Mouse (Mus musculus) retina, postnatal 1 day (tissue): Measurements from ENCODE around the gene Efcab5.
A peak's percentile ranks its signal among the peaks of the same experiment; 100 is the strongest.
"Not testable (repeated sequence)": the region's sequence is repeated elsewhere in the genome, so short reads cannot be mapped to it uniquely, and the experiment has no call there.

Experiments used
- DNase-seq: peaks from one replicate; pipeline ENCODE4 v3.0.0-alpha.2; 2012

Efcab5 gene

DNA sequence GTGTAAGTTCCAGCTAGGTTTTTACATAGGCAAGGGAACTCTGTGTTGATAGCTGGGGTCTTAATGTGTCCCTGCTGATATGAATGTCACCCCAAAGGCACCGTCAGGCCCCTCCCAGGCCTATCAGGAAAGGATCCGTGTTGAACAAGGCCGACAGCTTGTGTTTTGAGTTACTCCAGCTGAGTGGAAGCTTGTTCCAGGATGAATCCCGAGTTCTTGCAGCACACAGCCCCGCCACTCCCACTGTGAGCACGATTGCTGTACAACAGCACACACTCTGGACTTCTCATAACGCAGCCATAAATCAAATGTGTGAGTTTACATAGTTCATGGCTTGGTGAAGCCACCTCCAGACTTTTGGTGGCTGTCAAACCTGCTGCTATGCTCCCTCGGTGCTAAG lies 94.6 kb downstream of the Efcab5 start:
- DNase-seq, result no peak

- peak; percentile 72 for DNase-seq
Observed at GRCm38 (mm10) chr11:77093208-77093607, 95.6 kb downstream of the Efcab5 start.

GRCm38 (mm10) chr11:77089162-77089561 lies 99.6 kb downstream of the Efcab5 start:
- no peak for DNase-seq

- DNase-seq, result no peak
Observed at GRCm38 (mm10) chr11:77087004-77087403, 101.8 kb downstream of the Efcab5 start.

DNA sequence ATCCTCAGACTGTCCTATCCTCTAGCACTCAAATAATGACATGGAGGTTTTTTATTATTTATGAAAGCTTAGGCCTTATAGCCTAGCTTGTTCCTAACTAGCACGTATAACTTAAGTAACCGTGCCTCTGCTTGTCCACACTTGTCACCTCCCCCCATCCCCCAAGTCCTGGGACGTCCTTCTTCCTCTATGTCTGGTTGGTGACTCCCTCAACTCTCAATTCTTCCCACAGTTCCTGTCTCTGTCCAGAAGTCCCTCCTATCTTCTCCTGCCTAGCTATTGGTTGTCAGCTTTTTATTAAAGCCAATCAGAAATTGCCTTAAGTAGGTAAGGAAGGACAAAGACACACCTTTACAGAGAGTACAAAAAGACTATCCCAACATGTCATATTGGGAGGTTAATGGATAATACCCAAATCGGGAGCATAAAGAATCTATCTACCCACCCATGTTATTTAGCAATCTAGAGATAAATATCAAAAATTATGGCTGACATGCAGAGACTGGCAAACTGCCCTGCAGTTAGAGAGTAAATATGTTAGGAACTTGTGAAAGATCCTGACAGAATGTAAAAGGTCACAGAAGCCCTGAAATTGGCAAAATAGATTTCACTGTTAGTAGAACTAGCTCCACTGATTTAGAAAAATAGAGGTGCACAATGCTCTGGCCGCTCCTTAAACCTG lies 104.6 kb downstream of the Efcab5 start:
- DNase-seq, result no peak

- DNase-seq, result no peak
Observed at GRCm38 (mm10) chr11:77079361-77079760, 109.4 kb downstream of the Efcab5 start.

DNA sequence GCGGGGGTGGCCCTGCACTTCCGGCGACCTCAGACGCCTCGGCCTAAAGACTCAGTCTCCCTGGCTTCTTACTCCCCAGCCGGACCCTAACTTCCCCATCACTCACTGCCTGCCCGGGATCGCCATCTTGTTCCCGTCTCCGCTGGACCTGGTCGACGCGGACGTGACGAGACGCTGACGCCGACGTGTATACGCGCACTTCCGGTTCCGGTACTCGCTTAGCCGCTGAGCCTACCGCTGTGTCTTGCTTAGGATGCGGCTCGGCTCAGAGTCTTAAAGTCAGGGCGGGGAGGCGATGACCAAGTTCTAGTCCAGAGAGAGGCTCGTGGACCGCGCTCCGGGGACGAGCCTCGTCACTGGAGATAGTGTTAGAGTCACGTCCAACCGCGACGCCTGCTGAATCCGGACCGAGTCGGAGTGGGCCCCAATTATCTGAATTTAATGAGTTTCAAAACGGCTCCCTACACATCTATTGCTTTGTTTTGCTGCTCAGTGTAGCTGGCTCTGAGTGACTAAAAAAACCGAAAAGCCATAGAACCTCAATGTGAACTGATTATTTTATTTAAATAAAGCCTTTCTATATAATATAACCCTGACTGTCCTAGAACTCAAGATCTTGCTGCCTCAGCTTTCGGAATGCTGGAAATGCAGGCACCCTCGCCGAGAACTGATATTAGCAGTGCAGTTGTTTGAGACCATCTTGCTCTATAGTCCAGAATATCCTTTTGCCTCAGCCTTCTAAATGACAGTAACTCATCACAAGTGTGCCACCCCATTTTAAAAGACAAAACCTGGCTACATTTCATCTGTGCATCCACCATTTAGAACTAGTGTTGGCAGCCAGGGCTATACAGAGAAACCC lies 110.3 kb downstream of the Efcab5 start, which contains the start of gene Nsrp1:
Gene Nsrp1 (minus strand): TSS at position 163 of the 862 bp plus-strand sequence.
- DNase-seq, result peak; percentile 96

DNA sequence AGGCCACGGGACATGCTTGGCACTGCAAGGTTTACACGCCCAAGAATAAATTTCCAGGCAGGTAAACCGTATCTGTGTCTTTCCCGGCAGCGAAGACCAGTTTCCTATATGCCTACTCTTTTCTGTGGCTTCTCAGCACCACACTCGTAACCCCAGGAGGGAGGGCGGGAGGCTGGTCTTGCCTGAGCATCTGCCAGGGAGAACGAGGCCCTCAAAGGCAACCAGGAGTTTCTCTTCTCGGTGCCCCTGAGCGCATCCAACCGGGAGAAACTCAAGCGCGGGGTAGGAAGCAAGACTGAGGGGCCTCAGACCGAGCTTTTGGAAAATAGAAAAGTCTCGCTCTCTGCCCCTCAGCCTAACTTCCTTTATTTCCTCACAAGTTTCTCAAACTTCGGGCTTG lies 111.0 kb downstream of the Efcab5 start:
- DNase-seq, result no peak

DNA sequence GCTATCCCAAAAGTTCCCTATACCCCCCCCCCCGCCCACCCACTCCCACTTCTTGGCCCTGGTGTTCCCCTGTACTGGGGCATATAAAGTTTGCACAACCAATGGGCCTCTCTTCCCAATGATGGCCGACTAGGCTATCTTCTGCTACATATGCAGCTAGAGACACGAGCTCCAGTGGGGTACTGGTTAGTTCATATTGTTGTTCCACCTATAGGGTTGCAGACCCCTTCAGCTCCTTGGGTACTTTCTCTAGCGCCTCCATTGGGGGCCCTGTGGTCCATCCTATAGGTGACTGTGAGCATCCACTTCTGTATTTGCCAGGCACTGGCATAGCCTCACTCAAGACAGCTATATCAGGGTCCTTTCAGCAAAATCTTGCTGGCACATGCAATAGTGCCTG lies 111.4 kb downstream of the Efcab5 start:
- DNase-seq, result not testable (repeated sequence)

DNA sequence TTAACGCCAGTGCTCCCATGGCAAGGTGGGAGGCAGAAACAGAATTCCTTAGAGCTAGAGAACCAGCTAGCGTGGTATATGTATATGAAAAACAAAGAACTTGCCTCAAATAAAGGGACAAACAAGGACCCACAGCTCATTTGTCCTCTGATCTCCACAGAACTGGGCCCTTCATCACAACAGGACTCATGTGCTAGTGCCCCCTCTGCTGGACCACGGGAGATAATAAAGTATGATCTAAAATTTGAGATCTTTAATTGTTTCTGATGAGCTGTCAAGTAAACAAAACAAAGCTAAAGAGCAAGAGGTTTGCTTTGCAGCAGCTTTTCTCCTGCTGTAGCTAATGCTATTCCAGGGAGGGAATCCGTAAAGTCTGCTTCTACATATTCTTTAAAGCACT lies 118.0 kb downstream of the Efcab5 start:
- peak; percentile 37 for DNase-seq

- no peak for DNase-seq
Observed at GRCm38 (mm10) chr11:77068825-77069224, 119.9 kb downstream of the Efcab5 start.

GRCm38 (mm10) chr11:77063406-77063805 lies 125.4 kb downstream of the Efcab5 start:
- DNase-seq, result no peak

- no peak for DNase-seq
Observed at GRCm38 (mm10) chr11:77061951-77062350, 126.8 kb downstream of the Efcab5 start.

DNA sequence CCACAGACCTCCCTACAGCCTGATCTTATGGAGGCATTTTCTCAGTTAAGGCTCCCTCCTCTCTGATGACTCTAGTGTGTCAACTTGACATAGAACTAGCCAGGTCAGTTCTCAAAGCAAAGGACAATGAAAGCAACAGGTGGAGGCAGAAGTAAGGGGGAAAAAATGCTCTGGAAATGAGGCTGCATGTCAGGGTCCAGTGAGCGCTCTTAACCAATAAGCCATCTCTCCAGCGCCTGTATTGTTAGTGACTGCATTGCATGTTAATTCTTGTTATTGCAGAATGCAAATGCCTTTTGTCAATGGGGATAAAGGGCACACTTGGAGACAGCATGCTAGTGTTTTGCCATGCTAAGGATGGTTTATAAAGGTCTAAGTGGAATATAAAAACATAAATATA lies 146.0 kb downstream of the Efcab5 start:
- DNase-seq, result no peak

GRCm38 (mm10) chr11:77041891-77042290 lies 146.9 kb downstream of the Efcab5 start:
- no peak for DNase-seq
